Mouse (Mus musculus) left cerebral cortex, adult 18-20 months (tissue): ENCODE measurements around the gene Pde4d. TPM values are rescaled to one million over a fixed set of nuclear protein-coding genes. Genes with fewer than 3 reads are reported as not detected.

Source experiments
- DNase-seq, 2 experiments: peaks; one replicate each; pipeline ENCODE4 v3.0.0; 2021 to 2022; ENCODE audit warnings: low spot score in 2 of 2, mixed read lengths in 1 of 2
- total RNA-seq, 2 experiments: library from RNA; stranded (reverse); gene quantifications; 2 replicates each; pipeline ENCODE4 v1.2.3; 2021

Pde4d gene
- total RNA-seq, 2 experiments from 2014 or later: 107 to 109 TPM

- DNase-seq: no peak
Measured at GRCm38 (mm10) chr13:109158703-109159102, 709.0 kb downstream of the Pde4d start.

- no peak for DNase-seq
Measured at GRCm38 (mm10) chr13:109168556-109169334, 719.0 kb downstream of the Pde4d start.

- no peak for DNase-seq
Measured at GRCm38 (mm10) chr13:109169335-109169606, 719.5 kb downstream of the Pde4d start.

GRCm38 (mm10) chr13:109171688-109172087, 721.9 kb downstream of the Pde4d start:
- DNase-seq: no peak

GRCm38 (mm10) chr13:109175281-109175680, 725.5 kb downstream of the Pde4d start:
- DNase-seq: peak in 1 of 2 experiments; percentile 21

- DNase-seq: no peak
Measured at GRCm38 (mm10) chr13:109175852-109176621, 726.3 kb downstream of the Pde4d start.

- DNase-seq: no peak
Measured at GRCm38 (mm10) chr13:109181363-109181762, 731.6 kb downstream of the Pde4d start.

- DNase-seq: no peak
Measured at GRCm38 (mm10) chr13:109190652-109191051, 740.9 kb downstream of the Pde4d start.

GRCm38 (mm10) chr13:109191176-109191575, 741.4 kb downstream of the Pde4d start:
- DNase-seq: no peak

- no peak for DNase-seq
Measured at GRCm38 (mm10) chr13:109205541-109205940, 755.8 kb downstream of the Pde4d start.

GRCm38 (mm10) chr13:109208607-109209006, 758.9 kb downstream of the Pde4d start:
- no peak for DNase-seq

- DNase-seq: no peak
Measured at GRCm38 (mm10) chr13:109209413-109209812, 759.7 kb downstream of the Pde4d start.

GRCm38 (mm10) chr13:109210403-109210802, 760.7 kb downstream of the Pde4d start:
- DNase-seq: peak; percentile 86 to 88

GRCm38 (mm10) chr13:109211471-109211870, 761.7 kb downstream of the Pde4d start:
- no peak for DNase-seq

GRCm38 (mm10) chr13:109211941-109212487, 762.3 kb downstream of the Pde4d start:
- DNase-seq: no peak

- DNase-seq: no peak
Measured at GRCm38 (mm10) chr13:109212788-109213473, 763.2 kb downstream of the Pde4d start.

- DNase-seq: no peak
Measured at GRCm38 (mm10) chr13:109219019-109219725, 769.4 kb downstream of the Pde4d start.

GRCm38 (mm10) chr13:109228967-109229617, 779.3 kb downstream of the Pde4d start:
- no peak for DNase-seq

- DNase-seq: no peak
Measured at GRCm38 (mm10) chr13:109229618-109230334, 780.0 kb downstream of the Pde4d start.
